Mouse (Mus musculus): Measurements from ENCODE around the gene Apobec2. TPM values are rescaled to one million over a fixed set of nuclear protein-coding genes. Genes with fewer than 3 reads are reported as not detected.

The Apobec2 gene
- total and polyA plus RNA-seq, 3 experiments, result 0.21 to 0.70 TPM; not detected in 1

- Histone ChIP-seq H3K4me1 (ENCODE audit: control insufficient read depth in 1 of 2, insufficient read depth in 2 of 2) (peaks cover 0 to 6% of the 10 kb centered on the region in 2 experiments; a peak in 2 of 4 replicates), H3K4me3 (replicated peaks in 1 of 3; ENCODE audit: low read depth in 2 of 3, low read length in 2 of 3, poor library complexity in 1 of 3) (no peak overlapping the region), H3K79me2 (replicated peaks; ENCODE audit: control insufficient read depth, extremely low read depth, insufficient read depth, poor library complexity, severe bottlenecking) (no peaks in the 10 kb centered on the region), H3K27me3 (replicated peaks) (peaks cover 2% of the 10 kb centered on the region), H3K9me3 (replicated peaks; ENCODE audit: low read length) (no peaks in the 10 kb centered on the region), H3K36me3 (replicated peaks in 1 of 2; ENCODE audit: control insufficient read depth in 1 of 2, insufficient read depth in 1 of 2, low read length in 1 of 2) (no peaks in the 10 kb centered on the region), H3K27ac (ENCODE audit: insufficient read depth, low read depth) (no peak overlapping the region), H3K9ac (ENCODE audit: insufficient read depth, low read depth) (no peak overlapping the region), H3K4me2 (ENCODE audit: insufficient read depth, low read depth, poor library complexity, severe bottlenecking) (no peak overlapping the region)
- TF ChIP-seq NELFE (IDR thresholded peaks at IDR 0.05; ENCODE audit: low read depth, low read length) (no peak), MXI1 (IDR thresholded peaks at IDR 0.05; ENCODE audit: low read depth, low read length) (no peak), NRF1 (IDR thresholded peaks at IDR 0.05; ENCODE audit: low read depth, low read length) (no peak), JUN (IDR thresholded peaks at IDR 0.05; ENCODE audit: insufficient read depth, low read depth, low read length) (no peak), HCFC1 (IDR thresholded peaks at IDR 0.05; ENCODE audit: low read depth, low read length) (no peak)
- in situ Hi-C loops (cut with MboI; ENCODE audit: low pct_ligation_motif_present, low pct_unique_long_range_greater_than_20kb, low sequenced_read_pairs) (no loop called here), dilution Hi-C loops (cut with MboI; ENCODE audit: extremely low pct_ligation_motif_present, extremely low pct_unique_long_range_greater_than_20kb, low sequenced_read_pairs) (no loop called here)
- no peak for DNase-seq (ENCODE audit: extremely low read depth)
Measured at GRCm38 (mm10) chr17:48434479-48434878, 1.7 kb upstream of the Apobec2 start.

- no peak for DNase-seq (ENCODE audit: extremely low read depth)
- dilution Hi-C loops (cut with MboI; ENCODE audit: extremely low pct_ligation_motif_present, extremely low pct_unique_long_range_greater_than_20kb, low sequenced_read_pairs), result no loop called here
Measured at GRCm38 (mm10) chr17:48433689-48434330, 1.1 kb upstream of the Apobec2 start.

GRCm38 (mm10) chr17:48433006-48433655, 401 bp upstream of the Apobec2 start:
- Histone ChIP-seq H3K27ac (ENCODE audit: insufficient read depth, low read depth) (no peak overlapping the region), H3K36me3 (replicated peaks in 1 of 2; ENCODE audit: control insufficient read depth in 1 of 2, insufficient read depth in 1 of 2, low read length in 1 of 2) (no peaks in the 10 kb centered on the region), H3K79me2 (replicated peaks; ENCODE audit: control insufficient read depth, extremely low read depth, insufficient read depth, poor library complexity, severe bottlenecking) (no peaks in the 10 kb centered on the region), H3K4me3 (replicated peaks in 1 of 3; ENCODE audit: low read depth in 2 of 3, low read length in 2 of 3, poor library complexity in 1 of 3) (no peak overlapping the region), H3K9ac (ENCODE audit: insufficient read depth, low read depth) (no peak overlapping the region), H3K4me1 (ENCODE audit: control insufficient read depth in 1 of 2, insufficient read depth in 2 of 2) (peaks cover 0 to 14% of the 10 kb centered on the region in 2 experiments; a peak in 2 of 4 replicates), H3K9me3 (replicated peaks; ENCODE audit: low read length) (no peaks in the 10 kb centered on the region), H3K27me3 (replicated peaks) (peaks cover 2% of the 10 kb centered on the region), H3K4me2 (ENCODE audit: insufficient read depth, low read depth, poor library complexity, severe bottlenecking) (no peak overlapping the region)
- dilution Hi-C loops (cut with MboI; ENCODE audit: extremely low pct_ligation_motif_present, extremely low pct_unique_long_range_greater_than_20kb, low sequenced_read_pairs) (no loop called here), in situ Hi-C loops (cut with MboI; ENCODE audit: low pct_ligation_motif_present, low pct_unique_long_range_greater_than_20kb, low sequenced_read_pairs) (no loop called here)
- no peak for DNase-seq (ENCODE audit: extremely low read depth)
- no peak for TF ChIP-seq UBTF (IDR thresholded peaks at IDR 0.05; ENCODE audit: low read depth, low read length)
- TF ChIP-seq ZMIZ1 (IDR thresholded peaks at IDR 0.05; ENCODE audit: low read depth, low read length), result no peak
- TF ChIP-seq POLR2AphosphoS2 (IDR thresholded peaks at IDR 0.05; ENCODE audit: low read depth, low read length), result no peak
- TF ChIP-seq NRF1 (IDR thresholded peaks at IDR 0.05; ENCODE audit: low read depth, low read length), result no peak
- no peak for TF ChIP-seq SIN3A (IDR thresholded peaks at IDR 0.05; ENCODE audit: low read length)
- TF ChIP-seq NELFE (IDR thresholded peaks at IDR 0.05; ENCODE audit: low read depth, low read length), result no peak
- no peak for TF ChIP-seq JUN (IDR thresholded peaks at IDR 0.05; ENCODE audit: insufficient read depth, low read depth, low read length)
- TF ChIP-seq E2F4 (IDR thresholded peaks at IDR 0.05; ENCODE audit: insufficient replicate concordance, low read depth, low read length), result no peak
- no peak for TF ChIP-seq MAZ (IDR thresholded peaks at IDR 0.05; ENCODE audit: low read depth, low read length)
- no peak for TF ChIP-seq ETS1 (conservative IDR thresholded peaks at IDR 0.05; ENCODE audit: low read depth, low read length)
- TF ChIP-seq ELF1 (IDR thresholded peaks at IDR 0.05; ENCODE audit: low read depth, low read length), result no peak
- no peak for TF ChIP-seq USF1 (IDR thresholded peaks at IDR 0.05; ENCODE audit: low read depth, low read length)
- no peak for TF ChIP-seq CHD1 (IDR thresholded peaks at IDR 0.05; ENCODE audit: low read depth, low read length)
- no peak for TF ChIP-seq MYC (IDR thresholded peaks at IDR 0.05; ENCODE audit: low read depth, low read length)
- no peak for TF ChIP-seq EP300 (IDR thresholded peaks at IDR 0.05; ENCODE audit: low read length)
- no peak for TF ChIP-seq MAFK (IDR thresholded peaks at IDR 0.05; ENCODE audit: insufficient replicate concordance, low read length)
- no peak for TF ChIP-seq USF2 (conservative IDR thresholded peaks at IDR 0.05; ENCODE audit: low read depth, low read length)
- TF ChIP-seq CTCF (conservative IDR thresholded peaks at IDR 0.05 in 1 of 2, IDR thresholded peaks at IDR 0.05 in 1 of 2; ENCODE audit: low read depth in 2 of 2, low read length in 2 of 2), result no peak

More at GRCm38 (mm10) chr17:48433689-48434330, 1.1 kb upstream of the Apobec2 start:
- H3K36me3 ChIP-seq (replicated peaks in 1 of 2; ENCODE audit: control insufficient read depth in 1 of 2, insufficient read depth in 1 of 2, low read length in 1 of 2), result no peaks in the 10 kb centered on the region
- TF ChIP-seq ZMIZ1 (IDR thresholded peaks at IDR 0.05; ENCODE audit: low read depth, low read length), result no peak
- no peak for TF ChIP-seq POLR2AphosphoS2 (IDR thresholded peaks at IDR 0.05; ENCODE audit: low read depth, low read length)
- TF ChIP-seq CTCF (conservative IDR thresholded peaks at IDR 0.05 in 1 of 2, IDR thresholded peaks at IDR 0.05 in 1 of 2; ENCODE audit: low read depth in 2 of 2, low read length in 2 of 2), result peak in 1 of 2 experiments; percentile 26; a peak in 1 of 4 replicates
- no peak for TF ChIP-seq UBTF (IDR thresholded peaks at IDR 0.05; ENCODE audit: low read depth, low read length)
- TF ChIP-seq RAD21 (IDR thresholded peaks at IDR 0.05; ENCODE audit: low read depth, low read length), result peak; percentile 12
- TF ChIP-seq USF2 (conservative IDR thresholded peaks at IDR 0.05; ENCODE audit: low read depth, low read length), result no peak
- TF ChIP-seq TCF12 (IDR thresholded peaks at IDR 0.05; ENCODE audit: low read depth, low read length), result no peak
- TF ChIP-seq PAX5 (IDR thresholded peaks at IDR 0.05; ENCODE audit: low read length), result no peak
- TF ChIP-seq USF1 (IDR thresholded peaks at IDR 0.05; ENCODE audit: low read depth, low read length), result no peak
- no peak for TF ChIP-seq GABPA (IDR thresholded peaks at IDR 0.05; ENCODE audit: insufficient replicate concordance, low read depth, low read length)
- no peak overlapping the region for H3K9ac ChIP-seq (ENCODE audit: insufficient read depth, low read depth)
- no peaks in the 10 kb centered on the region for H3K79me2 ChIP-seq (replicated peaks; ENCODE audit: control insufficient read depth, extremely low read depth, insufficient read depth, poor library complexity, severe bottlenecking)
- no peak overlapping the region for H3K4me2 ChIP-seq (ENCODE audit: insufficient read depth, low read depth, poor library complexity, severe bottlenecking)
- no peaks in the 10 kb centered on the region for H3K9me3 ChIP-seq (replicated peaks; ENCODE audit: low read length)
- in situ Hi-C loops (cut with MboI; ENCODE audit: low pct_ligation_motif_present, low pct_unique_long_range_greater_than_20kb, low sequenced_read_pairs), result no loop called here
- peaks cover 0 to 9% of the 10 kb centered on the region in 2 experiments; a peak in 2 of 4 replicates for H3K4me1 ChIP-seq (ENCODE audit: control insufficient read depth in 1 of 2, insufficient read depth in 2 of 2)
- H3K27me3 ChIP-seq (replicated peaks), result peaks cover 2% of the 10 kb centered on the region
- no peak overlapping the region for H3K4me3 ChIP-seq (replicated peaks in 1 of 3; ENCODE audit: low read depth in 2 of 3, low read length in 2 of 3, poor library complexity in 1 of 3)
- no peak overlapping the region for H3K27ac ChIP-seq (ENCODE audit: insufficient read depth, low read depth)
